Mouse (Mus musculus) thymus, adult 2 months (tissue): ENCODE data around the gene Pym1.

Experiments
- CTCF ChIP-seq: fragments of 200-500 bp; IDR thresholded peaks from 2 replicates; pipeline ENCODE4 v1.5.1; 2012; ENCODE audit warnings: mild to moderate bottlenecking, control low read depth, low read length, moderate library complexity, borderline replicate concordance; ENCODE audit not compliant: control insufficient read depth, poor library complexity, insufficient read depth; ENCODE audit errors: extremely low read depth
- POLR2A ChIP-seq: fragments of 200-500 bp; IDR thresholded peaks from 2 replicates; pipeline ENCODE4 v1.6.1; 2012; ENCODE audit warnings: mild to moderate bottlenecking, low read length, control low read depth, moderate library complexity; ENCODE audit not compliant: control insufficient read depth, poor library complexity, insufficient read depth; ENCODE audit errors: extremely low read depth

DNA sequence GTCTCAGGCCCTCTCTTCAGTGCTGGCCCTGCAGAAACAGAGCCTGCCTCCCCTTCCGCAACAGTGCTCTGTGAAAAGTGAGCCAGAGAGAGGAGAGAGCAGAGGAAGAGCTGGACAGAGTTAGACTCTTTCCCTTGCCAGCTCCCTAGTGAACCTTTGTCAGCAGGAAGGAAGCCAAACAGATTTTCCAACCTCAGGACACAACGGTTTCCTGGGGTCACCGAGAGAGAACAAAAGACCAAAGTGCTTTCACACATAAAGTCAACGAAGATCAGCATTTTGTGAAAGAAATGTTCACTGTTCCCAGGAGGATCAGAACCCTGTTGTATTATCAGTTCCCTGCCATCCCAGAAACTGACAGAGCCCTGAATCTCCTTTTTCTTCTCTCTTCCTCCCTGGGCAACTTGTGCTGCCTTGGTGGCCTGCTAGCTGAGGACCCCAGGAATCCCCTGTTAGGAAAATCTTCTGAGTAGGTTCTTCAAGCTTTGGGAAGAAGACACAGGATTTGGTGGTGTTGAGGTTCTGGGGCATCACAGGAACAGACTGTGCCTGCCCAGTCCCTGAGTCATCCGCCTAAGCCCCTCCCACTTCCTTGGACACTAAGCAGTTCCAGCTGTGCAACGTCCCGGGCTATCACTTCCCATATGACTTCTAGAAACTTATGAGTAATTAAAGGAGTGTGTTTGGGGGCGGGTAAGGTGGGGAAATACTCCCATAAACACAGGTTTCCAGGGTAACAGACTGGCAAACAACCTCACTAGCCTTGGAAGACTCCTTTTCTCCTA lies 31.5 kb downstream of the Pym1 start:
- TF ChIP-seq CTCF (no peak), POLR2A (no peak)
